Mouse (Mus musculus) adrenal gland, adult 2 months (tissue): ENCODE results near the gene Hist1h2ag. TPM values are rescaled to one million over a fixed set of nuclear protein-coding genes. Genes with fewer than 3 reads are reported as not detected.
"Not testable (repeated sequence)": the region's sequence is repeated elsewhere in the genome, so short reads cannot be mapped to it uniquely, and the experiment has no call there.

Experiments
- DNase-seq: peaks from one replicate; pipeline ENCODE4 v3.0.0; 2021
- long read RNA-seq: library from polyadenylated mRNA; stranded (forward); transcript quantifications from one replicate; pipeline ENCODE4 v2.0.0, GENCODE M21; 2021
- polyA plus RNA-seq: library from polyadenylated mRNA; depleted of rRNA; stranded (reverse); fragments of >200 nt; gene quantifications from 2 replicates; pipeline ENCODE4 v1.2.3, GENCODE M21; 2012; rRNA removed
- total RNA-seq, 2 experiments: library from RNA; stranded (reverse); gene quantifications; 2 replicates each; pipeline ENCODE4 v1.2.3; 2021

The Hist1h2ag gene
- total RNA-seq: 10 to 100 TPM; 14.1 to 18.2 TPM
- polyA plus RNA-seq: 0.45 TPM in 1 of 2 replicates, not detected in the other
- long read RNA-seq: 0 reads

DNA sequence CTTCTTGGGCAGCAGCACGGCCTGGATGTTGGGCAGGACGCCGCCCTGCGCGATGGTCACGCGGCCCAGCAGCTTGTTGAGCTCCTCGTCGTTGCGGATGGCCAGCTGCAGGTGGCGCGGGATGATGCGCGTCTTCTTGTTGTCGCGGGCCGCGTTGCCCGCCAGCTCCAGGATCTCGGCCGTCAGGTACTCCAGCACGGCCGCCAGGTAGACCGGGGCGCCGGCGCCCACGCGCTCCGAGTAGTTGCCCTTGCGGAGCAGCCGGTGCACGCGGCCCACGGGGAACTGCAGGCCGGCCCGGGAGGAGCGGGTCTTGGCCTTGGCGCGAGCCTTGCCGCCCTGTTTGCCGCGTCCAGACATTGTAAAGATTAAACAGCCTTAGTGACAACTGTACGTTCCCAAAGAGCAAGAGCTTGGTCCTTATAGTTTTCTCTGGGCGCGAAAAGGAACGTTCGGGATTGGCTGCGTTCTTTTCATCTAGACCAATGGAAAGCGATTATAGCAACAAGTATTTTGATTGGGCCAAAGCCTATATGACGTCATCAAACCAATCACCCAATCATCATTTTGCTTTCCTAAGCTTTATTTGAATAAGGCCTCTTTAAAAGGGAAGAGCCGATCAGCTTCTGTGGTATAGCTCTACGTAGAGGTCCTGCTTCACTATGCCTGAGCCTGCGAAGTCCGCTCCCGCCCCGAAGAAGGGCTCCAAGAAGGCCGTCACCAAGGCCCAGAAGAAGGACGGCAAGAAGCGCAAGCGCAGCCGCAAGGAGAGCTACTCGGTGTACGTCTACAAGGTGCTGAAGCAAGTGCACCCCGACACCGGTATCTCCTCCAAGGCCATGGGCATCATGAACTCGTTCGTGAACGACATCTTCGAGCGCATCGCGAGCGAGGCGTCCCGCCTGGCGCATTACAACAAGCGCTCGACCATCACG, at the start of gene Hist1h2ag, which contains the start of gene Hist1h2bj:
Gene Hist1h2ag (minus strand): TSS at position 377 of the 935 bp plus-strand sequence.
Gene Hist1h2bj (plus strand): TSS at position 647 of the 935 bp plus-strand sequence.
- peak; percentile 93 for DNase-seq

GRCm38 (mm10) chr13:22084140-22084539, 41.4 kb upstream of the Hist1h2ag start, which contains the start of gene Vmn1r188:
Vmn1r188 (plus strand) TSS chr13:22084440.
- not testable (repeated sequence) for DNase-seq

DNA sequence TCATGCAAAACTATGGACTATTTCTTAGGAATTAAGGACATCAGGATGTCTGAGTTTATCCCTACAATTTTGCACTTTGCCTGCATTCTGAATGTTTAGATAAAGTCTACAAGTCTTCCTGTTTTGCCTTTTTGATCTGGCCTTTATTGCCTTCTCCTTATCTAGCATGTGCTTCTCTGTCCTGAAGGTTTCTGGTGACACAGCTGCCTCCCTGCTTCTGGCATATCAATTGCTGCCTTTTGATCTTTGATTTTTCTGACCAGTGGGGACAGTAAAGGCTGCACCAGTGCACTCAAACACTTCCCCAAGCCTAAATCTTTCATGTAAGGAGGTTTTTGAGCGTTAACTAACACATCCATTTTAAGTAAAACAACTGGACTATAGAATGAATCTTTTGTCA, 20.7 kb upstream of the Hist1h2ag start:
- DNase-seq: no peak

- DNase-seq: no peak
Measured at GRCm38 (mm10) chr13:22061422-22061821, 18.7 kb upstream of the Hist1h2ag start.

DNA sequence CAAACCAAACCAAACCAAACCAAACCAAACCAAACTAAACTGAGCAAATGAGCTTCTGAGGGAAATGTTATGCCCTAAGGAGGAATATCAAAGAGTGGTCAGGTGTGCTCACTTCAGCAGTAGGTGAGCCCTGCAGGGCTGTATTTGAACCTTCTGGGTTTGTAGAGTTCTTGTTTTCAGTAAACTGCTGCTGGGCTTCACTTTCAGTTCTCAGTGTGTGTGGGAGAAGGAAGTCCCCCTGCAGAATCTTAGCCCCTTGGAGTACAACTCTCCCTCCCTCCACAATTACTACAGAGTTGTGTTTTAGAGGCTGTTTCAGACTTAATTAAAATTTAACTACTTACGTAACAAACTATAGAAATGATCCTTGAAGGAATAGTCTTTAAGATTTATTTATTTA, 11.0 kb upstream of the Hist1h2ag start:
- DNase-seq: no peak

DNA sequence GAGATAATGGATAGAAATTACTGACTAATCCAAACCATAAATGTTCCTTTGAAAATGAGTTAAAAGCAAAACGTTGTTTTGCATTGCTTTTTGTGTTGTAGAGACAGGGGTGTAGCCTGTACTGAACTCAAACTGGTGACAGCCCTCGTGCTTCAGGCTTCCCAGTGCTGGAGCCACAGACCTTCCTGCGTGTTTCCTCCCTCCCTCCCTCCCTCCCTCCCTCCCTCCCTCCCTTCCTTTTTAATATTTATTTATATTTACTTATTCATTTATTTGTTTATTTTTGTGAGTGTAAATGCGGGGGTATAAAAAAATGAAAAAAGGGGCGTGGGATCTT, 8.7 kb upstream of the Hist1h2ag start:
- no peak for DNase-seq

DNA sequence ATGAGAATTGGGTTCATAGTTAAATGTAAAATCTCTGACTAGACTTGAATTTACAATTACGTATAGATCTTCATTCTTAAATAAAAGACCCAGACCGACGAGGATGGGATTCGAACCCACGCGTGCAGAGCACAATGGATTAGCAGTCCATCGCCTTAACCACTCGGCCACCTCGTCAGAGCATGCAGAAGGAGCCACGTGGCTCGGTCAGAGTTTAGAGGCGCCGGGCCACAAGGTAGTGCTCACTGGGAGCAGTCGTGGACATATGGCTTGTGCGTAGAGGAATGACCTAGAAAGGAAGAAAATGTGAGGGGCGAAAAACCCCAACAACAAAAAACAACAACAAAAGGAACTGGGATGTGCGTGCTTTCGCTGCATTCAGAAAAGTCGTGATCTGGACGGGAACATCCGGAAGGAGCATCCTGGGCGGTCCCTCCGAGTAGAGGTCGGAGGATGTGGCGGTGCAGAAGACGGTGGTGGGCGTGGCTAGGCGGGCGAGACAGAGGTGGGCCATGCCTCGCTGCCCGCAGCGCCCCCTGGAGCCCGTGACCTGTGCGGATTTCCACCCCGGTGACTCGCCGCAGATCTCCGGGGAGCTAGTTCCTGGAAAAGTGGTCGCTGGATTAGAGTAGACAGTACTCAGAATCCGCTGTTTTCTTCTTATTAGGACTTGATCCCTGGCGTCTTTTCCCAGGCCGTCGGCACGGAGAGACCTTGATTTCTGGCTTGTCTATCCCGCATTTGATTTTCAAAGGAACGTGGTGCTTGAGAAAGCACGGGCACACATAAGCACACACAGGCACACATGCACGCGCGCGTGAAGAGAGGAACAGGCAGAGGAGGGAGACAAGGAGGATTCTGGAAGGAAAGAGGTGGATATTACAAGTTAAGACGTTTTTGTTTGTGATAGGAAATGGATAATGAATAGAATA, 8.1 kb upstream of the Hist1h2ag start:
- peak; percentile 96 for DNase-seq

DNA sequence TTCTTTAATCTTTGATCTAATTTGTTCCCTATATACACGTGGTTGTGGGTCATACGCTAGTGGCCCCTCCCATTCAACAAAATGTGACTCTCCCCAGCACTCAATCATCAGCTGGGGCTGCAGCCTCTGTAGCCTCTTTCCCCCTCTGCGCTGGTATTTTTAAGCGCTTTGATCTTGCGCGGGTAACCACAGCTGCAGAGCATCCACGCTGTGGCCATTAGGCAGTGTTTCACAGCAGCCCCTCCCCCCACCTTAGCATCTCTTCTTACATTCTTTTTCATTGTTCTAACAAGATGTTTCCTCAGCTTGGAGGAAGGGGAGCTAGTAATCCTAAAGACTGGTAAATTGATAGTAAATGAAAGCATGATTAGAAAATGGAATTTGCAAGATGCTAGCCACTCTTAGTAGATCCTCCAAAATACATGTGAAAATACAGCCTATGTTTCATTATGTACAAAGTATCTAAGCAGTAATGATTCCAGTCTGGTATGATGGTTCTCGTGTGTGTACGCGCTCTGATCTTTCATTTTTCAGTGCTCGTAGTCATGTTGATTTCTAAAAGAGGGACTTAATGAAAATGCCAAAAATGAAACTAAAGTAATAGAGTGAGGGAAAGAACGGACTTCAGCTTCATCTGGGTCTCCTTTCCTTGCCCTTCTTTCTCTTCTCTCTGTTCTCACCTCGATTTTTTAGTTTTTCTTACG, 7.1 kb upstream of the Hist1h2ag start:
- peak; percentile 24 for DNase-seq

DNA sequence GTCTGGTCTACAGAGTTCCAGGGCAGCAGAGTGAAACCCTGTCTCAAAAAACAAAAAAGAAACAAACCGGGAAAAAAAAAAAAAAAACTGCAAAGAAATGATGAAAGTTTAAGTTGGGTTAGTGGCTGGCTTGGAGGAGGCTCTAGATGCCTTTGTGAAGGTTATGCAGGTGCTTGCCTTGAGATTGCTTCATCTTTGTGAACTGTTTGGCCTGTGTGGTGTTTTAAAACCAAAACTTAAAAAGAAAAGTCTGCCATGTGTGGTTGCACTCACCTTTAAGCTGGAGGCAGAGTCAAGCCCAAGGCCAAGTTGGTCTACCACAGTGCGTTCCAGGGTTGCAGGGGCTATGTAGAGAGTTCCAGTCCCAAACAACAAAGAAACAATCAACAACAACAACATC, 6.3 kb upstream of the Hist1h2ag start:
- no peak for DNase-seq

DNA sequence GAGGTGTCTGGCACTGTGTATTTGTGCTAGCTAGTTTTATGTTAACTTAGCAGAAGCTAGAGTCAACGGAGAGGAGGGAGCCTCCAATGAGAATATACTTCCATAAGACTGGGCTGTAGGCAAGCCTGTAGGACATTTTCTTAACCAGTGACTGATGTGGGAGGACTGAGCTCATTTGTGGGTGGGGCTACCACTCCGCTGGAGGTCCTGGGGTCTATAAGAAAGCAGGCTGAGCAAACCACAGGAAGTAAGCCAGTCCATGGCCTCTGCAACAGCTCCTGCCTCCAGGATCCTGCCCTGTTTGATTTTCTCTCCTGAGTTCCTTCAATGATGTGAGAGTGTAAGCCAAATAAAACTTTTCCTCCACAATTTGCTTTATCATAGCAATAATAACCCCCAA, 2.6 kb upstream of the Hist1h2ag start:
- DNase-seq: no peak

DNA sequence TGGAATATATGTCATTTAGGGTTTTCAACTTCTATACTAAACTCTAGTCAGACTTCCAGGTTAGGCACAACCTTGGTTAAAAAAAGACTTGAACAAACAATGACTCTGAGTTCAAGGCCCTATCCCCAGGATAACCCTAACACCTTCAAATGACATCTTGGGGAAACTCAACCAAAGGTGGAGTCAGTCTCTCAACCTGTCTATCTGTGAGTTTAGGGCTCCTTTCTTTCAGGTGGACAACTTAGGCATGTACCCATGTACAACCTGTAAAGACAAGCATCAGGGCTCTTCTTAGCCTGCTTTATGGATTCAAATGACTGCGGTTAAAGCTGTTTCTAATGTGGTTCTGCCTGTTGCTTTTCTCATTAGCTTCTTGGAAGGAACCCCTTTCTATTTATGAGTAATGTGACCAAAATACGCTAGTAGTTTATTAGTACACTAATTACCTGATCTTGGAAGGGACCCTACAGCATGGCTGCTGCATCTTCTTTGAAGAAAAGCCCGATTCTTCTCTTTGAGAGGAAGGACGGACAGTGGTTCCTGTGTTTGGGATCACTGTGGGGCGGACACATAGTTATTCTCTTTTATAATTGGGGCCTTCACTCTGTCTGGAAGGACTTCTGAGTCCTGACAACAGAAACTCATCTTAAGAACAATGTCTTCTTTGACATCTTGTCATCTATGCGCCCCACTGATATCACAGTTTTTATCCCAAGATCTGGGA, 1.9 kb upstream of the Hist1h2ag start:
- no peak for DNase-seq

GRCm38 (mm10) chr13:22043503-22044431, 1.0 kb upstream of the Hist1h2ag start:
- DNase-seq: no peak

- no peak for DNase-seq
Measured at GRCm38 (mm10) chr13:22041651-22042567, 835 bp downstream of the Hist1h2ag start.

- peak; percentile 95 for DNase-seq
Measured at GRCm38 (mm10) chr13:22041142-22041536, 1.6 kb downstream of the Hist1h2ag start, which contains the start of gene Hist1h4i. Hist1h4i (minus strand) TSS chr13:22041362.

DNA sequence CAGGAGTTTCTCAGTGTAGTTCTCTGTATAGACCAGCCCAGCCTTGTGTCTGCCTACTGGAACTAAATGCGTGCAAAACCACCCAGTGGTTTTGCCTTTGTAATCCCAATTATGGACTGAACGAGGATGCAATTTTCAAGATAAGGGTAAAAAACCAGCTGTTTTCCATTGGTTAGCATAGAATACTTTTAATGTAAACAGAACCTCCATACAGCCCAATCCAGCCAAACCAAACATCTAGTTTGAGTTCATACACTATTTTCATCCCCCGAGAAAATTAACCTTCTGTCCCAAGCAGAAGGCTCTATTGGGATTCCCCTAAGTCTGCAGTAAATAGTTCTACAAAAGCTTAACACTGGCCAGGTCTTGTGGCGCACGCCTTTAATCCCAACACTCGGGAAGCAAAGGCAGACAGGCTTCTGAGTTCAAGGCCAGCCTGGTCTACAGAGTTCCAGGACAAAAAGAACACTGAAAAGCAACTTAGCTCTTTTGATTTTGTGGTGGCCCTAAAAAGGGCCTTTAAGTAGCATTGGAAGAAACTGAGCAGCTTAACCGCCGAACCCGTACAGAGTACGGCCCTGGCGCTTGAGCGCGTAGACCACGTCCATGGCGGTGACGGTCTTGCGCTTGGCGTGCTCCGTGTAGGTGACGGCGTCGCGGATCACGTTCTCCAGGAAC, 2.1 kb downstream of the Hist1h2ag start:
- DNase-seq: no peak

- no peak for DNase-seq
Measured at GRCm38 (mm10) chr13:22039951-22040463, 2.7 kb downstream of the Hist1h2ag start.

DNA sequence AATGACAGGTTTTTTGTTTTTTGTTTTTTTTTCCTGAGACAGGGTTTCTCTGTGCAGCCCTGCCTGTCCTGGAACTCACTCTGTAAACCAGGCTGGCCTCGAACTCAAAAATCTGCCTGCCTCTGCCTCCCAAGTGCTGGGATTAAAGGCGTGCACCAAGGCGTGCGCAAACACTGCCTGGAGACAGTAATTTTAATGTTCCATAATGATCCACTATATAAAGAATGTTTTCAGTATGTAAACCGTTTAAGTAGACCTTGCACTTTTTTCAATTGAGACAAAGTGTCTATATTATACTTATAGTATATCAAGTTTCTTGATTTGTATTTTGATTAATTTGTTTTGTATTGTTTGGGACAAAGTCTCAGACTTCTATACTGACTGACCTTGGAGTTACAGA, 3.4 kb downstream of the Hist1h2ag start:
- DNase-seq: no peak

DNA sequence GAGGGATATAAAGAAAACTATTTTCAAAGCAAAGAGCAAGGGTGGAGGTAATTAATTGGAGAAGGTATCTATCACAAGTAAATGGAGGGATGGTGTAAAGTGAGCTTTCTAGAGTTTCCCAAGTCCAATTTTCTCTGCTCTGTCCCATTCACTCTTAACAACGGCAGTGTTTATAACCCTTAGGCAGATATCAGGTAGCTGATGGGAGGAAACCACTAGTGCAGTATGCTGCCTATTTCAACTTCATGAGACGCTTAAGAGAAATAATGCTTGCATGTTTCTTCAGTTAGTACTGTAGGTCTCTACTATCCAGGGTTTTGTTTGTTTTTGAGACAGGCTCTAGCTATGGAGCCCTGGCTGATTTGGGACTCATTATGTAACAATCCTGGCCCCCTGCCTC, 5.3 kb downstream of the Hist1h2ag start:
- no peak for DNase-seq
